Mouse (Mus musculus) erythroid progenitor cell, adult 5-6 weeks (primary cell): ENCODE results near the gene Vmn1r36. TPM values are rescaled to one million over a fixed set of nuclear protein-coding genes. Genes with fewer than 3 reads are reported as not detected.
"Not testable (repeated sequence)": the region's sequence is repeated elsewhere in the genome, so short reads cannot be mapped to it uniquely, and the experiment has no call there.

Experiments used
- ATAC-seq: replicated peaks from 2 replicates; pipeline ENCODE4 v1.8.0; 2016; ENCODE audit warnings: moderate number of reproducible peaks, mild to moderate bottlenecking, moderate TSS enrichment, inconsistent platforms; ENCODE audit not compliant: poor library complexity, low FRiP score, severe bottlenecking
- total RNA-seq, 2 experiments: library from RNA; stranded (forward) in 1 of 2; stranded (reverse) in 1 of 2; fragments of 150-400 nt in 1 of 2; fragments of 186-747, 209-891 nt in 1 of 2; gene quantifications; 2 replicates each; pipeline versions ENCODE4 v1.2.3 to v1.2.4; 2015 to 2017; ENCODE audit warnings: low replicate concordance in 2 of 2

Gene Vmn1r36
- total RNA-seq (2015; ENCODE audit: low replicate concordance), result not detected in 2 replicates
- not detected in 2 replicates for total RNA-seq (2017; ENCODE audit: low replicate concordance)

- not testable (repeated sequence) for ATAC-seq
These were observed at the start of gene Vmn1r36 for GRCm38 (mm10) chr6:66719068-66719467. Gene Vmn1r36 (minus strand): TSS chr6:66719168.

GRCm38 (mm10) chr6:66729082-66729481 lies 10.1 kb upstream of the Vmn1r36 start, which contains the start of gene Vmn1r37:
Gene Vmn1r37 (plus strand): TSS chr6:66729382.
- not testable (repeated sequence) for ATAC-seq

- no peak for ATAC-seq
These were observed 5.1 kb downstream of the Vmn1r36 start for GRCm38 (mm10) chr6:66713854-66714253.

- no peak for ATAC-seq
These were observed 10.1 kb downstream of the Vmn1r36 start for GRCm38 (mm10) chr6:66708901-66709300.

GRCm38 (mm10) chr6:66685806-66686205 lies 33.2 kb downstream of the Vmn1r36 start, which contains the start of gene Vmn1r35:
Gene Vmn1r35 (minus strand): TSS chr6:66685906.
- no peak for ATAC-seq

Other genes starting within 250 kb of the Vmn1r36 start
- gene Mad2l1, start 183.8 kb downstream of the Vmn1r36 start, total RNA-seq (2015; ENCODE audit: low replicate concordance), result 194 and 200 TPM in 2 replicates
- 104 and 148 TPM in 2 replicates for gene Mad2l1, start 183.8 kb downstream of the Vmn1r36 start, total RNA-seq (2017; ENCODE audit: low replicate concordance)
- gene Vmn1r32, start 159.1 kb downstream of the Vmn1r36 start, total RNA-seq (2015; ENCODE audit: low replicate concordance), result not detected in 2 replicates
- gene Vmn1r32, start 159.1 kb downstream of the Vmn1r36 start, total RNA-seq (2017; ENCODE audit: low replicate concordance), result not detected in 2 replicates
- not detected in 2 replicates for gene Vmn1r33, start 100.9 kb downstream of the Vmn1r36 start, total RNA-seq (2015; ENCODE audit: low replicate concordance)
- not detected in 2 replicates for gene Vmn1r33, start 100.9 kb downstream of the Vmn1r36 start, total RNA-seq (2017; ENCODE audit: low replicate concordance)
- not detected in 2 replicates for gene Vmn1r34, start 75.3 kb downstream of the Vmn1r36 start, total RNA-seq (2015; ENCODE audit: low replicate concordance)
- not detected in 2 replicates for gene Vmn1r34, start 75.3 kb downstream of the Vmn1r36 start, total RNA-seq (2017; ENCODE audit: low replicate concordance)
- not detected in 2 replicates for gene Vmn1r35, start 33.3 kb downstream of the Vmn1r36 start, total RNA-seq (2015; ENCODE audit: low replicate concordance)
- not detected in 2 replicates for gene Vmn1r35, start 33.3 kb downstream of the Vmn1r36 start, total RNA-seq (2017; ENCODE audit: low replicate concordance)
- not detected in 2 replicates for gene Vmn1r37, start 10.2 kb upstream of the Vmn1r36 start, total RNA-seq (2015; ENCODE audit: low replicate concordance)
- not detected in 2 replicates for gene Vmn1r37, start 10.2 kb upstream of the Vmn1r36 start, total RNA-seq (2017; ENCODE audit: low replicate concordance)
- gene Vmn1r38, start 63.5 kb upstream of the Vmn1r36 start, total RNA-seq (2015; ENCODE audit: low replicate concordance), result not detected in 2 replicates
- not detected in 2 replicates for gene Vmn1r38, start 63.5 kb upstream of the Vmn1r36 start, total RNA-seq (2017; ENCODE audit: low replicate concordance)
- not detected in 2 replicates for gene Vmn1r39, start 91.4 kb upstream of the Vmn1r36 start, total RNA-seq (2015; ENCODE audit: low replicate concordance)
- not detected in 2 replicates for gene Vmn1r39, start 91.4 kb upstream of the Vmn1r36 start, total RNA-seq (2017; ENCODE audit: low replicate concordance)
- gene Gng12, start 177.2 kb upstream of the Vmn1r36 start, total RNA-seq (2015; ENCODE audit: low replicate concordance), result 12.3 and 30.2 TPM in 2 replicates
- 4.9 and 8.2 TPM in 2 replicates for gene Gng12, start 177.2 kb upstream of the Vmn1r36 start, total RNA-seq (2017; ENCODE audit: low replicate concordance)